Mouse (Mus musculus) granulocyte monocyte progenitor cell, adult 5-6 weeks (primary cell): Measurements from ENCODE around the gene Selenom. TPM values are rescaled to one million over a fixed set of nuclear protein-coding genes. Genes with fewer than 3 reads are reported as not detected.
A peak's percentile ranks its signal among the peaks of the same experiment; 100 is the strongest.

ENCODE experiments used
- ATAC-seq: replicated peaks from 2 replicates; pipeline ENCODE4 v1.8.0; 2016; ENCODE audit warnings: mild to moderate bottlenecking, moderate TSS enrichment, inconsistent platforms; ENCODE audit not compliant: poor library complexity, severe bottlenecking
- total RNA-seq, 2 experiments: library from RNA; stranded (forward) in 1 of 2; stranded (reverse) in 1 of 2; fragments of 200-712, 200-1000 nt in 1 of 2; fragments of >200 nt in 1 of 2; fragmentation: Nextera tagmentation in 1 of 2; gene quantifications; 2 replicates each; pipeline ENCODE4 v1.2.3; 2014 to 2017

The Selenom gene
- total RNA-seq (2014; fragmentation: Nextera tagmentation) (22.0 and 28.8 TPM in 2 replicates), total RNA-seq (2017) (17.0 and 21.1 TPM in 2 replicates)

GRCm38 (mm10) chr11:3514529-3515054 is at the start of gene Selenom:
TSS of gene Selenom (plus strand) at chr11:3514684.
- peak; percentile 75 for ATAC-seq

GRCm38 (mm10) chr11:3471448-3471850 is 43.0 kb upstream of the Selenom start:
- no peak for ATAC-seq

GRCm38 (mm10) chr11:3472484-3472883 is 42.0 kb upstream of the Selenom start:
- ATAC-seq = peak; percentile 64

GRCm38 (mm10) chr11:3474480-3475115 is 39.9 kb upstream of the Selenom start:
- peak; percentile 41 for ATAC-seq

- no peak for ATAC-seq
Observed at GRCm38 (mm10) chr11:3475489-3475888, 39.0 kb upstream of the Selenom start.

- no peak for ATAC-seq
Observed at GRCm38 (mm10) chr11:3483980-3484642, 30.4 kb upstream of the Selenom start.

GRCm38 (mm10) chr11:3486349-3486748 is 28.1 kb upstream of the Selenom start:
- peak; percentile 81 for ATAC-seq

GRCm38 (mm10) chr11:3487952-3488570 is 26.4 kb upstream of the Selenom start, which contains the start of gene Pla2g3:
TSS of gene Pla2g3 (plus strand) at chr11:3488284.
- ATAC-seq = no peak

GRCm38 (mm10) chr11:3489036-3489435 is 25.4 kb upstream of the Selenom start:
- ATAC-seq = no peak

GRCm38 (mm10) chr11:3492748-3493147 is 21.7 kb upstream of the Selenom start:
- no peak for ATAC-seq

- 0 out of 2 replicates have a peak, but pooled peaks have one; percentile 4 for ATAC-seq
Observed at GRCm38 (mm10) chr11:3494857-3495256, 19.6 kb upstream of the Selenom start.

GRCm38 (mm10) chr11:3495496-3495895 is 19.0 kb upstream of the Selenom start:
- peak; percentile 70 for ATAC-seq

- ATAC-seq = no peak
Observed at GRCm38 (mm10) chr11:3496756-3497155, 17.7 kb upstream of the Selenom start.

GRCm38 (mm10) chr11:3497296-3497695 is 17.2 kb upstream of the Selenom start:
- no peak for ATAC-seq

GRCm38 (mm10) chr11:3502057-3502456 is 12.4 kb upstream of the Selenom start:
- no peak for ATAC-seq

GRCm38 (mm10) chr11:3502459-3503072 is 11.9 kb upstream of the Selenom start:
- no peak for ATAC-seq

- ATAC-seq = no peak
Observed at GRCm38 (mm10) chr11:3503755-3504693, 10.5 kb upstream of the Selenom start.

GRCm38 (mm10) chr11:3508226-3508625 is 6.3 kb upstream of the Selenom start:
- ATAC-seq = peak; percentile 19; the same call in 1 of the 2 replicates
